Mouse (Mus musculus): ENCODE data around the gene Prkci. TPM values are rescaled to one million over a fixed set of nuclear protein-coding genes. Genes with fewer than 3 reads are reported as not detected.

The Prkci gene
- total RNA-seq, 2 experiments from 2014 or later = 60.9 to 65.0 TPM

- no peak overlapping the region; the same call in 1 of the 2 replicates for H3K4me3 ChIP-seq
Measured at GRCm38 (mm10) chr3:31100026-31100425, 104.5 kb downstream of the Prkci start.

GRCm38 (mm10) chr3:31100802-31101201, 105.3 kb downstream of the Prkci start:
- no peak overlapping the region for H3K4me3 ChIP-seq
- no peak for DNase-seq (ENCODE audit: low spot score in 2 of 2)
- H3K27ac ChIP-seq = no peak overlapping the region
- TF ChIP-seq CTCF (conservative IDR thresholded peaks at IDR 0.05) = no peak

More at GRCm38 (mm10) chr3:31100026-31100425, 104.5 kb downstream of the Prkci start:
- no peak for DNase-seq (ENCODE audit: low spot score in 2 of 2)
- no peak overlapping the region for H3K27ac ChIP-seq
- no peak for TF ChIP-seq CTCF (conservative IDR thresholded peaks at IDR 0.05)

Small RNAs within 50 kb of the gene (microRNA-seq; reads per million reads assigned to microRNA genes)
- gene Mir7008 = 0.37 to 1.9 reads per million in 2 experiments

Other genes with a start within 250 kb of the Prkci start
- not detected for gene Samd7, start 249.5 kb upstream of the Prkci start, total RNA-seq (2021)
- 10 to 100 TPM; 90.1 to 96.4 TPM for gene Sec62, start 202.9 kb upstream of the Prkci start, total RNA-seq (2021)
- gene Gpr160, start 139.8 kb upstream of the Prkci start, total RNA-seq (2021) = under 1 TPM; 0.37 to 0.79 TPM
- gene Phc3, start 26.3 kb upstream of the Prkci start, total RNA-seq (2021) = 10 to 100 TPM; 43.2 to 45.7 TPM
- gene Skil, start 99.3 kb downstream of the Prkci start, total RNA-seq (2021) = 10 to 100 TPM; 64.9 to 68.3 TPM
- gene Cldn11, start 154.2 kb downstream of the Prkci start, total RNA-seq (2021) = 100 to 1,000 TPM; 111 to 113 TPM

All from layer of hippocampus, adult 2 months (tissue).